Mouse (Mus musculus) myocyte (in vitro differentiated cells): Measurements from ENCODE around the gene Wdr38. TPM values are rescaled to one million over a fixed set of nuclear protein-coding genes. Genes with fewer than 3 reads are reported as not detected.
"Not testable (repeated sequence)": the region's sequence is repeated elsewhere in the genome, so short reads cannot be mapped to it uniquely, and the experiment has no call there.

ENCODE experiments used
- H3K27me3 ChIP-seq: one replicate; pipeline ENCODE4 v1.6.1; 2011; ENCODE audit not compliant: control insufficient read depth, insufficient read depth, insufficient read length
- H3K36me3 ChIP-seq: one replicate; pipeline ENCODE4 v1.6.1; 2011; ENCODE audit not compliant: control insufficient read depth, insufficient read depth
- H3K4me2 ChIP-seq: one replicate; pipeline ENCODE4 v1.6.1; 2011; ENCODE audit warnings: low read depth, control low read depth
- H3K4me3 ChIP-seq: one replicate; pipeline ENCODE4 v1.5.1; 2011; ENCODE audit warnings: mild to moderate bottlenecking, control low read depth, moderate library complexity
- H3K79me2 ChIP-seq: one replicate; pipeline ENCODE4 v1.6.1; 2011; ENCODE audit not compliant: control insufficient read depth, insufficient read depth
- H3ac ChIP-seq: one replicate; pipeline ENCODE4 v1.6.1; 2011; ENCODE audit not compliant: control insufficient read depth, insufficient read length
- CEBPB ChIP-seq: IDR thresholded peaks from 2 replicates; pipeline ENCODE4 v1.6.1; 2011; ENCODE audit warnings: mild to moderate bottlenecking, moderate library complexity; ENCODE audit not compliant: poor library complexity, insufficient read depth, severe bottlenecking
- E2F4 ChIP-seq: IDR thresholded peaks from one replicate; pipeline ENCODE4 v1.6.1; 2011; ENCODE audit warnings: mild to moderate bottlenecking, control low read depth, moderate library complexity; ENCODE audit not compliant: insufficient read depth
- MAX ChIP-seq: IDR thresholded peaks from one replicate; pipeline ENCODE4 v1.6.1; 2011; ENCODE audit warnings: low read depth, mild to moderate bottlenecking, control low read depth
- MYOD1 ChIP-seq, 3 experiments: IDR thresholded peaks; one replicate each; pipeline ENCODE4 v1.6.1; 2011; ENCODE audit warnings: control low read depth in 2 of 3, low read depth in 2 of 3, mild to moderate bottlenecking in 2 of 3, moderate library complexity in 1 of 3; ENCODE audit not compliant: insufficient read length in 2 of 3, control insufficient read depth in 1 of 3
- MYOG ChIP-seq, 3 experiments: IDR thresholded peaks; one replicate each; pipeline ENCODE4 v1.6.1; 2011; ENCODE audit warnings: control low read depth in 2 of 3, low read depth in 2 of 3, mild to moderate bottlenecking in 2 of 3; ENCODE audit not compliant: insufficient read length in 2 of 3, control insufficient read depth in 1 of 3, insufficient read depth in 1 of 3
- POLR2A ChIP-seq: IDR thresholded peaks from one replicate; pipeline ENCODE4 v1.6.1; 2011; ENCODE audit warnings: low read depth, mild to moderate bottlenecking, control low read depth, moderate library complexity; ENCODE audit not compliant: insufficient read length
- POLR2AphosphoS2 ChIP-seq: IDR thresholded peaks from one replicate; pipeline ENCODE4 v1.6.1; 2011; ENCODE audit warnings: low read depth, control low read depth; ENCODE audit not compliant: insufficient read length
- REST ChIP-seq: IDR thresholded peaks from one replicate; pipeline ENCODE4 v1.6.1; 2011; ENCODE audit warnings: mild to moderate bottlenecking, control low read depth, moderate library complexity; ENCODE audit not compliant: insufficient read depth, insufficient read length
- SRF ChIP-seq: IDR thresholded peaks from one replicate; pipeline ENCODE4 v1.6.1; 2011; ENCODE audit warnings: low read depth; ENCODE audit not compliant: control insufficient read depth, insufficient read length
- TCF12 ChIP-seq: IDR thresholded peaks from one replicate; pipeline ENCODE4 v1.6.1; 2011; ENCODE audit warnings: mild to moderate bottlenecking, control low read depth; ENCODE audit not compliant: poor library complexity, insufficient read depth, severe bottlenecking
- TCF3 ChIP-seq: IDR thresholded peaks from one replicate; pipeline ENCODE4 v1.6.1; 2011; ENCODE audit warnings: low read depth, control low read depth; ENCODE audit not compliant: insufficient read length
- USF1 ChIP-seq: IDR thresholded peaks from one replicate; pipeline ENCODE4 v1.6.1; 2011; ENCODE audit warnings: low read depth, mild to moderate bottlenecking, control low read depth, moderate library complexity
- polyA plus RNA-seq: library from polyadenylated mRNA; unstranded; fragments of >200 nt; fragmentation: generic; extraction: Trizol; gene quantifications from one replicate; pipeline ENCODE4 v1.2.1, GENCODE M21; 2012; ENCODE audit warnings: missing spikeins

Wdr38 gene
- polyA plus RNA-seq, 1 experiment: 0.66 TPM

GRCm38 (mm10) chr2:39006149-39006730 lies 9.0 kb downstream of the Wdr38 start:
- peak overlapping the region; percentile 85 for H3K4me3 ChIP-seq
- TF ChIP-seq MYOG (IDR thresholded peaks at IDR 0.05; ENCODE audit: control insufficient read depth in 1 of 3, insufficient read depth in 1 of 3, insufficient read length in 2 of 3, low read depth in 2 of 3) (no peak), TCF3 (no peak), USF1 (no peak), TCF12 (no peak), POLR2A (no peak), MAX (no peak), MYOD1 (IDR thresholded peaks at IDR 0.05; ENCODE audit: control insufficient read depth in 1 of 3, insufficient read length in 2 of 3, low read depth in 2 of 3) (no peak), POLR2AphosphoS2 (no peak), CEBPB (no peak), REST (no peak), E2F4 (no peak), SRF (no peak)

GRCm38 (mm10) chr2:39007865-39008264 lies 10.6 kb downstream of the Wdr38 start:
- Histone ChIP-seq H3K36me3 (peaks cover 17% of the 10 kb centered on the region), H3ac (peak overlapping the region; percentile 63), H3K27me3 (no peaks in the 10 kb centered on the region), H3K79me2 (peaks cover 86% of the 10 kb centered on the region), H3K4me2 (peak overlapping the region; percentile 75), H3K4me3 (peak overlapping the region; percentile 85)
- TF ChIP-seq SRF (peak; percentile 56), TCF3 (no peak), POLR2A (peak; percentile 87), MYOG (IDR thresholded peaks at IDR 0.05; ENCODE audit: control insufficient read depth in 1 of 3, insufficient read depth in 1 of 3, insufficient read length in 2 of 3, low read depth in 2 of 3) (no peak), E2F4 (peak; percentile 46), REST (no peak), CEBPB (no peak), MYOD1 (IDR thresholded peaks at IDR 0.05; ENCODE audit: control insufficient read depth in 1 of 3, insufficient read length in 2 of 3, low read depth in 2 of 3) (peak in 1 of 3 experiments; percentile 4), USF1 (no peak), MAX (no peak), TCF12 (no peak), POLR2AphosphoS2 (peak; percentile 94)

More at GRCm38 (mm10) chr2:39006149-39006730, 9.0 kb downstream of the Wdr38 start:
- H3K79me2 ChIP-seq: peaks cover 84% of the 10 kb centered on the region
- no peaks in the 10 kb centered on the region for H3K27me3 ChIP-seq
- no peak overlapping the region for H3ac ChIP-seq
- peaks cover 23% of the 10 kb centered on the region for H3K36me3 ChIP-seq
- peak overlapping the region; percentile 75 for H3K4me2 ChIP-seq

GRCm38 (mm10) chr2:39008350-39008851 lies 11.1 kb downstream of the Wdr38 start:
- Histone ChIP-seq H3K4me3 (peak overlapping the region; percentile 85), H3ac (peak overlapping the region; percentile 63), H3K36me3 (peaks cover 18% of the 10 kb centered on the region), H3K79me2 (peaks cover 85% of the 10 kb centered on the region), H3K4me2 (peak overlapping the region; percentile 98), H3K27me3 (no peaks in the 10 kb centered on the region)
- peak; percentile 21 for TF ChIP-seq POLR2AphosphoS2
- TF ChIP-seq MYOG (IDR thresholded peaks at IDR 0.05; ENCODE audit: control insufficient read depth in 1 of 3, insufficient read depth in 1 of 3, insufficient read length in 2 of 3, low read depth in 2 of 3): no peak

- TF ChIP-seq POLR2A: no peak
Observed at GRCm38 (mm10) chr2:39008954-39009365, 11.7 kb downstream of the Wdr38 start.

GRCm38 (mm10) chr2:39010144-39010543 lies 12.9 kb downstream of the Wdr38 start:
- not testable (repeated sequence) for H3ac ChIP-seq, H3K27me3 ChIP-seq
- H3K79me2 ChIP-seq: peaks cover 71% of the 10 kb centered on the region
- H3K4me2 ChIP-seq: peak overlapping the region; percentile 55
- peak overlapping the region; percentile 85 for H3K4me3 ChIP-seq
- H3K36me3 ChIP-seq: peaks cover 31% of the 10 kb centered on the region

More at GRCm38 (mm10) chr2:39008954-39009365, 11.7 kb downstream of the Wdr38 start:
- H3K4me3 ChIP-seq: peak overlapping the region; percentile 85
- no peaks in the 10 kb centered on the region for H3K27me3 ChIP-seq
- peaks cover 20% of the 10 kb centered on the region for H3K36me3 ChIP-seq
- H3ac ChIP-seq: peak overlapping the region; percentile 63
- peak overlapping the region; percentile 98 for H3K4me2 ChIP-seq
- H3K79me2 ChIP-seq: peaks cover 79% of the 10 kb centered on the region

GRCm38 (mm10) chr2:39011264-39011663 lies 14.0 kb downstream of the Wdr38 start:
- Histone ChIP-seq H3ac (no peak overlapping the region), H3K4me3 (no peak overlapping the region), H3K27me3 (no peaks in the 10 kb centered on the region), H3K36me3 (peaks cover 43% of the 10 kb centered on the region), H3K79me2 (peaks cover 59% of the 10 kb centered on the region), H3K4me2 (peak overlapping the region; percentile 55)
- TF ChIP-seq POLR2AphosphoS2: peak; percentile 33
- TF ChIP-seq POLR2A: peak; percentile 14
- no peak for TF ChIP-seq USF1
- TF ChIP-seq CEBPB: peak; percentile 75
